Mouse (Mus musculus): ENCODE data around the gene Pin4. TPM values are rescaled to one million over a fixed set of nuclear protein-coding genes. Genes with fewer than 3 reads are reported as not detected.

The Pin4 gene
- polyA plus RNA-seq (2015; fragmentation: Nextera tagmentation; extraction: Ambion mirVana), result 52.9 and 65.0 TPM in 2 replicates

DNA sequence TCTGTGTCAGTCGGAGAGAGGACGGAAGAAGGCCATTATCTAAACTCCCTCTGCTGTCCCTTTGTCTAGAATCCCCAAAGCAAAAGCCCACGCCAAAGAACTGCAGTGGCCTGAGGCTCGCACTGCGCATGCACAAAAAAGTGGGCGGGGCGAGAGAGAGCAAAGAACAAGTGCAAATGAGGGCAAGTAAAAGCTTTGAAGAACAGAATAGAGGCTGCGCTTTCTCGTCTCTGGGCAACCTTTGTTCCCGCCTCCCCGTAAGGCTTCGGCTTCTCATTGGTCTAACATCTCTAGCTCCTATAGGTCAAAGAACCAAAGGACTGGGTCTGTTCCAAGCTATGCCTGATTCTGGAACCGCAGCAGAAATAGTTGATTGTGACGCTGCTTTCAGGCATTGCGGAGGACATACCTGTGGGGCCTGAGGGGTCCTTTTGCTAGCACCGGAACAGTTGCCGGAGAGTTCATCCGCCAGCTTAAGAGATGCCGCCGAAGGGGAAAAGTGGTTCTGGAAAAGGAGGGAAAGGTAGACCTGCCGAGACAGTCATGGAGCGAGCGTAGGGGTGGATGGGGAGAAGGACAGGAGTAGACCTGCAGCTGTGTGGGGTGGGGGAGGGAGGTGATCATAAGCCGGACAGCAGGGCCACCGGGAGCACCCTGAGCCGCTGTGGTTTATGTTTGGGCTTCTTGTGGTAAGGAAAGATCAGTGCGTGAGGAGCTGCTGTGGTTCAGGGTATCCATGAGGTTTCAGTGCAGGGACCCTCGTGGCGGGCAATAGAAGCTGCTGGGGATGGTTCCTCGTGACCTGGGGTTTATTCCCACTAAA is at the start of gene Pin4:
Gene Pin4 (plus strand): TSS at position 406 of the 823 bp plus-strand sequence.
- no peaks in the 10 kb centered on the region for H3K9me3 ChIP-seq
- peak within 1 kb of the TSS; percentile 52 for H3K9ac ChIP-seq
- WGBS, result 15% methylated on average over 30 of the region's 30 CpGs
- peak; percentile 99 for ATAC-seq (ENCODE audit: low FRiP score, low read depth)
- H3K27ac ChIP-seq (replicated peaks), result peak within 1 kb of the TSS; percentile 80
- peak within 1 kb of the TSS; percentile 56 for H3K4me2 ChIP-seq
- peaks cover 8% of the 10 kb centered on the region; the same call in 1 of the 2 replicates for H3K4me1 ChIP-seq (replicated peaks)
- no peaks in the 10 kb centered on the region for H3K27me3 ChIP-seq
- H3K4me3 ChIP-seq, result peak within 1 kb of the TSS; percentile 60
- no peaks in the 10 kb centered on the region for H3K36me3 ChIP-seq

DNA sequence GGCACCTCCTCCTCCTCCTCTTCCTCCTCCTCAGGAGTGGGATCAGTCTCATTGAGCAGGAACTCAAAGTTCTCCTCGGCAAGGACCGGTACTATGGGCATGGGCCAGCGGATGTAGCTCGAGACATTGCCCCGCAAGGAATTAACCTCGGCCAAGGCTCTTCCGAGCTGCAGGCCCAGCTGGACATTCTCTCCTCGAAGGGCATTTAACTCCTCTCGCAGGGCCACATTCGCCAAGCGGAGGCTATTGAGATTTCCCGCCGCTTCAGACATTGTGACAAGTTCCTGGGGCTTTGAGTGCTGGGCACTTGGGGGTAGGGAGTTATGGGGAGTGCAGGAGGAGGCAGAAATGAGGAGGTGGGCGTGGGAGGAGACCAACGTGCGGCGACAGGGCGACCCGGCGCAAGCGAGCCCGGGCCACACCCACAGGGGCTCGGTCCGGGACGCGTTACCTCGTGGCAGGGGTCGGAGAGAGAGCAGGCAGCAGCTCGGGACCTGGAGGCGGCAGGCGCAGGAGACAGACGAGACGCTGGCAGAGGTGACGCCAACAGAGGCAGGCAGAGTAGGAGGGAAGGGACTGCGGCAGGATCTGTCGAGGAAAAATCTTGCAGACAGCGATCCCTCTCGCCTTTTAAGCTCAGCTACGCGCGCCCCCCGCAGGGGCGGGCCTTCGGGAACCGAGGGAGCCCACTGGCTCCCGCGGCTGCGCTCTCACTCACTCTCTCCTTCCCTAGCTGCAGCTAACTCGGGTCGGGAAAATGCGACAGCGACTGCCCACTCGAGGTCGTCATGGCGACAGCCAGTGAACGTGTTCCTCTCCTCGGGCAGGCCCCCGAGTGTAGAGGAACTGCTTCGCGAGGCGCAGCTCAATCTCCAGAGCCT is 48.4 kb upstream of the Pin4 start, which contains the start of gene Rtl5:
Gene Rtl5 (minus strand): TSS at position 714 of the 881 bp plus-strand sequence.
- Histone ChIP-seq H3K27ac (replicated peaks) (peak within 1 kb of the TSS; percentile 82), H3K4me2 (peak within 1 kb of the TSS; percentile 65), H3K36me3 (no peaks in the 10 kb centered on the region), H3K27me3 (peaks cover 3% of the 10 kb centered on the region; the same call in 1 of the 2 replicates), H3K4me1 (replicated peaks) (peaks cover 14% of the 10 kb centered on the region), H3K9me3 (no peaks in the 10 kb centered on the region), H3K9ac (peak within 1 kb of the TSS; percentile 67), H3K4me3 (peak within 1 kb of the TSS; percentile 58)
- ATAC-seq (ENCODE audit: low FRiP score, low read depth), result peak; percentile 95
- WGBS, result 18% methylated on average over 60 of the region's 61 CpGs

DNA sequence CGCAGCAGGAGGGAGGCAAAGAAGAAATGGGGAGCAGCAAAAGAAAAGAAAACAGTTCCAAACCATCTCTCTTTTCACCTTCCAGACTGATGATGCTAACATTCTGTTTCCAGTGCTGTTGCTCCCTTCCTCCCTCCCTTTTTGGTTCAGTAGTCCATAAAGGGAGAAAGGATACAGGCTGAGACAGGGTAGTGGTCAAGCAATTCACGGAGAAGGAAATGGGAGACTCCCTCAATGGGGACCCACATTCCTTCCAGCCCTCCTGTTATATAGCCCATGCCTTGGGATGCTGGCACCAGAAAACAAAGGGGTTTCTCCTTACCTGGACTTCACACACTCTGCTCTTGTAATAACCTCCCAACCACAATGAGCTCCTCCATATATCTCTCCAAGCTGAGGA is 47.7 kb upstream of the Pin4 start:
- Histone ChIP-seq H3K4me1 (replicated peaks) (0 out of 2 replicates have a peak, but pooled peaks cover 12% of the 10 kb centered on the region), H3K36me3 (no peaks in the 10 kb centered on the region), H3K27me3 (peaks cover 3% of the 10 kb centered on the region; the same call in 1 of the 2 replicates), H3K9me3 (no peaks in the 10 kb centered on the region), H3K4me2 (peak overlapping the region; percentile 65), H3K27ac (replicated peaks) (peak overlapping the region; percentile 82), H3K4me3 (peak overlapping the region; percentile 58), H3K9ac (peak overlapping the region; percentile 67)
- WGBS, result 27% methylated on average over 2 of the region's 2 CpGs
- ATAC-seq (ENCODE audit: low FRiP score, low read depth), result peak; percentile 6

DNA sequence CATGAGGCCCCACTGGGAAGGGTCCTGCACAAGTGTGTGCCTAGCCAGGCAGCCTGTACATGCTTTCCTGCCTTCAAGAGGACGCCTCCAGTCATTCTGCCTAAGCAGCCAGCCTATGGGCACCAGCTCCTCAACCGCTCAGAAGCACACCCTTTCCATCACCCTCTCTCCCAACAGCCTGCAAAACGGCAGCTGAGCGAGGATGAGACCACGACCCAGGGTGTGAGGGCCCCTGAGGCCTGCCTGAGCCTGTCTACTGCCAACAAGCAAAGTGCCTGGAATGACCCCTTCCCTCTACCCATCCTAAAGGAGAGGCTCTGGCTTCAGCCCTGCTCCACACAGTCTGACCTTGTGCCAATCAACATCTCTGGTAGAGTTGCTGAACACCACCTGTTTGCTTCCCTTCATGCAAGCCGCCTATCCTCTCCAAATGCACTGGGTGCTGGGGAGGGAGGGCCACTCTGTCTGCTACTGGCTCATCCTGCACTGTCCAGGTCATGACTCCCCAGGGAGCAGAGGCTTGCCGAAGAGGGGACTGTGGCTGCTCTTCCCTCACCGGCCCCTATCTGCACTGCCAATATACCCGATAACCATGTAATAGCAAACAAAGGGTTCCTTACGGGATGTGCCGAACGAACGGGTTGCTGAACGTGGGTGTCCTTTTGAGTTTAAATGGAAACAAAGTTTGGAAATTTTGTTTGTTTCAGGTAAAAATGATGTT is 45.5 kb upstream of the Pin4 start:
- H3K27ac ChIP-seq (replicated peaks), result no peak overlapping the region
- no peaks in the 10 kb centered on the region for H3K36me3 ChIP-seq
- no peaks in the 10 kb centered on the region for H3K9me3 ChIP-seq
- H3K4me2 ChIP-seq, result no peak overlapping the region
- no peak for ATAC-seq (ENCODE audit: low FRiP score, low read depth)
- no peak overlapping the region for H3K9ac ChIP-seq
- 64% methylated on average over 14 of the region's 14 CpGs for WGBS
- H3K4me1 ChIP-seq (replicated peaks), result 0 out of 2 replicates have a peak, but pooled peaks cover 5% of the 10 kb centered on the region
- peaks cover 3% of the 10 kb centered on the region; the same call in 1 of the 2 replicates for H3K27me3 ChIP-seq
- H3K4me3 ChIP-seq, result no peak overlapping the region

DNA sequence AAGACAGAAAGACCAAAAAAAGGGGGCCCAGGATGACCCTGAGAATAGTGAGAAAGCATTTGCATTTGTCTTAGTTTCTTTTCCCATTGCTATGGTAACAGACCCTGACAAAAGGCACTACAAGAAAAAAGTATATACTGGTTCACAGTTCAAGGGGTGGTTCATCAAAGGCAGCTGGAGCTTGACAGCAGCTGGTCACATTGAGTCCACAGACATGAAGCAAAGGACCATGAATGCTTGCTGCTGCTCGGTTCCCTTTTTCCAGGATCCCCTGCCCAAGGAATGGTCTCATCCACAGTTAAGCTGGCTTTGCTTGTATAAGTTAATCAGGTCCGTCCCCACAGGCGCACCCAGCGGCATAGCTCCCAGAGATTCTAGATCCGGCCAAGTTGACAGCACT is 44.8 kb upstream of the Pin4 start:
- WGBS, result 49% methylated on average over 5 of the region's 5 CpGs
- peaks cover 3% of the 10 kb centered on the region; the same call in 1 of the 2 replicates for H3K27me3 ChIP-seq
- H3K4me1 ChIP-seq (replicated peaks), result 0 out of 2 replicates have a peak, but pooled peaks cover 5% of the 10 kb centered on the region
- H3K27ac ChIP-seq (replicated peaks), result no peak overlapping the region
- no peak overlapping the region for H3K4me3 ChIP-seq
- no peak overlapping the region for H3K4me2 ChIP-seq
- ATAC-seq (ENCODE audit: low FRiP score, low read depth), result no peak
- no peak overlapping the region for H3K9ac ChIP-seq
- H3K36me3 ChIP-seq, result no peaks in the 10 kb centered on the region
- H3K9me3 ChIP-seq, result no peaks in the 10 kb centered on the region

DNA sequence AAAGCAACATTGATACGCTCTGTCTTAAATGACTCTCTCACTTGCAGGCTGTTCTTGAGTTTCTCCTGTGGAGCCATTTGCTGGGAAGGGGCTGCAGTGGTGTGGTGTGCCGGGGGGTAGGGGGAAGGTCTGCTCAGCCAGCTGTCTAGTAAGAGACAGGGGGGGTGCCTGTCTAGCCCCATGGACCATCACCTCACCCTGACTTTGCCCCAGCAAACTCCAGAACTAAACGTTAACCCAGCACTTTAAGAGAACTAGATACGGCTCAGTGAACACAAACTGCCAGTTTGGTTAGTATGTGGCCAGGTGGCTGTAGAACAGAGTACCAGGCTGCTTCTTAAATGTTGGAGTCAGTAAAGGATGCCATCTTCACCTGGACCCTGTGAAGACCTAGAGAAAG is 44.1 kb upstream of the Pin4 start:
- WGBS, result 82% methylated on average over 4 of the region's 4 CpGs

DNA sequence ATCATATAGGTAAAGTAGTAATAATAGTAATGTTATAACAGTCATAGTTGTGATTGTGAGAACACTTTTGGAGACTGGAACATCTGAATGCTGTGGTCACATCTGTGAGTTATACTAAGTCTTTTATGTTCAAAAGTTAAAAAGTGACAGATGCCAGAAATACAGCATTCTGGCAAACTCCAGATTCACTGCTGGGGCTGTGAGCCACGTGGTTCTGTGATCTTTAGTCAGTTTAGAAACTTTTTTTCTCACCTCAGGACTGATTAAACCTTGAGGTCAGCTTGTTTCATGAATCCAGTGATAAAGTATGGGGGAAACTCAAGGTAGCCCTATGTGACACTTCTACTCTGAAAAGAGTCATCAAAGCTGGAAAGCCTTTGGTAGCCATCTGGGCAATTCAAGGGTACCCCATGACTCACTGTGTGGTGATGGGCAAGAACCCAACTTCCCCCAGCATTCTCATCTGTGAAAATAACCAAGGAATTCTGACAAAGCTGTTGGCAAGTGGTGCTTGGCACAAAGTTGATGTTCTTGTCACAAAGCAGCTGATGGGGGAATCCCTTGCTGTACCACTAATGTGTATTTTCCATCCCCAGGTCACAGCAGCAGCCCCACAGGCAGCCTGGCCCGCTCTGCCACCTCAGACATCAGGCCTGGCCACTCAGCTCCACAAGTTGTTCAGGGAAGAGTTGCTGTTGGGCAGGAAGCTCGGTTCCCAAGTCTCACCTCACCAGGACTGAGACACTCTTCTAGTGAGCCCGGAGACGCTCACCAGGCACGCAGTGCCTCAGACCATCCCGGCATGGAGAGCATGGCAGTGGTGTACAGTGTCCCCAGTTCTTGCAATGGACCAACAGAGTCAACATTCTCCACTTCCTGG is 42.1 kb upstream of the Pin4 start:
- ATAC-seq (ENCODE audit: low FRiP score, low read depth), result no peak
- Histone ChIP-seq H3K27ac (replicated peaks) (no peak overlapping the region), H3K4me1 (replicated peaks) (peaks cover 12% of the 10 kb centered on the region), H3K9me3 (no peaks in the 10 kb centered on the region), H3K36me3 (no peaks in the 10 kb centered on the region), H3K27me3 (peaks cover 3% of the 10 kb centered on the region; the same call in 1 of the 2 replicates), H3K9ac (no peak overlapping the region), H3K4me2 (no peak overlapping the region), H3K4me3 (no peak overlapping the region)
- WGBS, result 85% methylated on average over 7 of the region's 7 CpGs

More for the DNA sequence above, 44.1 kb upstream of the Pin4 start:
- no peaks in the 10 kb centered on the region for H3K36me3 ChIP-seq
- no peak overlapping the region for H3K4me3 ChIP-seq
- no peak overlapping the region for H3K4me2 ChIP-seq
- peaks cover 3% of the 10 kb centered on the region; the same call in 1 of the 2 replicates for H3K27me3 ChIP-seq
- no peak for ATAC-seq (ENCODE audit: low FRiP score, low read depth)
- H3K9me3 ChIP-seq, result no peaks in the 10 kb centered on the region
- no peak overlapping the region for H3K27ac ChIP-seq (replicated peaks)
- H3K4me1 ChIP-seq (replicated peaks), result 0 out of 2 replicates have a peak, but pooled peaks cover 5% of the 10 kb centered on the region
- no peak overlapping the region for H3K9ac ChIP-seq

DNA sequence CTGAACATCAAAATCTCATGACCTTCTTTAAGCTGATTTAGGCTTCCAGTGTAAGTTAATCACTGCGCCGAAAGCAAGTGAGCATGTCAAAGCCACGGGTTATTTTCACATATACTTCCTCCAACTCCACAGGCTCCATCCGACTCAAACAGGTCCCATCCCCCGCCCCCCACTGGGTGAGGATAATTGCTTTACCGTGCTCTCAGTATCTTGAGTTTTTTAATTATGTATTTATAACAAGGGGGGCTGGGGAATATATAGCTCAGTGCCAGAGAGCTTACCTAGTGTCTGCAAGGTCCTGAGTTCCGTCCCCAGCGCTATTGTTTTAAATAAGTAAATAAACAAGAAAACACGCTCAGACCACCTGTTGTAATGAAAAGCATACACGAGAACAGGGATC is 38.2 kb upstream of the Pin4 start:
- Histone ChIP-seq H3K27me3 (no peaks in the 10 kb centered on the region), H3K36me3 (no peaks in the 10 kb centered on the region), H3K4me1 (replicated peaks) (peaks cover 21% of the 10 kb centered on the region), H3K9ac (no peak overlapping the region), H3K27ac (replicated peaks) (peak overlapping the region; percentile 83), H3K4me3 (no peak overlapping the region), H3K9me3 (no peaks in the 10 kb centered on the region), H3K4me2 (no peak overlapping the region)
- ATAC-seq (ENCODE audit: low FRiP score, low read depth), result peak; percentile 14; the same call in 1 of the 2 replicates
- WGBS, result 47% methylated on average over 10 of the region's 10 CpGs

DNA sequence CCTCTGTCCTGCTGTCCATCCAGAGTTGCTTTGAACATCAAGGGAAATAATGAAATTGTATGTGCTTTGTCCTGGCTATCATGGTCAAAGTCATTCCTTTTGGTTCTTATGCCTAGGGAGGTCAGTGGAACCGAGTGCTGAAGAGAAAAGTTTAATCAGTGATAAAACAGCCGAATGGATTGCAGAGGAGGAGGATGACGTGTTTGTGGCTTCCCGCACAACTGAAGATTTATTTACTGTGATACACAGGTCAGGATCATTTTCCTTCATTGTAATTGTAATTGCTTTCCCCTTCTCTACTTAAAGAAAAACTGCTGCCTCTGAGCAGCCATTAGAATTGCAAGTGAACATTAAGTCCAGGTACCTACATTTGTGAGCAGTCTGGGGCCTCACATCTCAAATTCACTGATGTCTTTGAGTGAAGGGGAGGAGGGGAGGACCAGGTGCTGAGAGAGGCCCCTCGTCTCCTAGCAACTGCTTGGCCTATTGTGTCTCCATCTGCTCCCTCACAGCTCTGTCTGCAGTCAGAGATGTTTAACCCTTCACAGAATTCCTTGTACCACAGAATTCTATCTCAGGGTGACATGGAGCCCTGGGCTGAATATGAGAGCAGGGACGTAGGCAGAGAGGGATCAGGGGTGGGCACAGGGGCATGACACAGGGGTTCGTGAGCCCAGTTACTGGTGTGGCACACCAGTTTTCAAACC is 37.5 kb upstream of the Pin4 start:
- Histone ChIP-seq H3K4me3 (no peak overlapping the region), H3K4me2 (peak overlapping the region; percentile 27; the same call in 1 of the 2 replicates), H3K36me3 (no peaks in the 10 kb centered on the region), H3K27ac (replicated peaks) (peak overlapping the region; percentile 83), H3K9me3 (no peaks in the 10 kb centered on the region), H3K9ac (no peak overlapping the region), H3K27me3 (no peaks in the 10 kb centered on the region), H3K4me1 (replicated peaks) (peaks cover 21% of the 10 kb centered on the region)
- peak; percentile 92 for ATAC-seq (ENCODE audit: low FRiP score, low read depth)
- WGBS, result 27% methylated on average over 7 of the region's 7 CpGs

DNA sequence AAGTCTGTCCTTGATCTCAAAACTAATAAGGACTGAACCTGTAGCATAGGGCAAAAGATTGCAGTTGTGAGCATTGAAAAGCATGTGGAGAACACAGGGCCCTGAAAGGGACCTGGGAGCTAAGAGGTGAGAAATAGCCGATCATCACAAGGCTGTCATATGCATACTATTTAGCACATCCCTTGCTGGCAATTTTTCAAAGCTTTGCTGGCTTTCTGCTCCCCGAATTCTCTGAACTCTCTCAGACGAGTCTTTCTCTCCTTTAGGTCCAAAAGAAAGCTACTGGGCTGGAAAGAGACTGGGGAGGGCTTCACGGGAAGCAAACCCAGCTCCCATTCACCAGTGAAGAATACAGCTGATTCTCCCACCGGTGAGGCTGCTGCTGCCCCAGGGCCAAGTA is 36.9 kb upstream of the Pin4 start:
- ATAC-seq (ENCODE audit: low FRiP score, low read depth), result no peak; the same call in 1 of the 2 replicates
- H3K9me3 ChIP-seq, result no peaks in the 10 kb centered on the region
- H3K27me3 ChIP-seq, result no peaks in the 10 kb centered on the region
- no peaks in the 10 kb centered on the region for H3K36me3 ChIP-seq
- H3K4me1 ChIP-seq (replicated peaks), result peaks cover 21% of the 10 kb centered on the region
- H3K4me2 ChIP-seq, result peak overlapping the region; percentile 27; the same call in 1 of the 2 replicates
- no peak overlapping the region for H3K9ac ChIP-seq
- H3K27ac ChIP-seq (replicated peaks), result peak overlapping the region; percentile 83
- WGBS, result 22% methylated on average over 5 of the region's 5 CpGs
- no peak overlapping the region for H3K4me3 ChIP-seq
